In genomic region chr4:142378452-142378851, GRCm38 (mm10) we compare ENCODE assay signal across 21 mouse cellular contexts.
DNase-seq lines count a peak whose midpoint lies in the region; ATAC-seq and TF ChIP-seq lines count a peak whose summit lies in the region.
"Had no signal": no experiment of that assay in that cellular context is flagged by ENCODE, and none has a peak within 500 bp of the region (broad histone marks: within the 10 kb centered on the region; RNA-seq: fewer than 3 reads in every experiment).

No protein-coding gene starts in this region.

- H3K4me1 ChIP-seq in midbrain, embryonic 13.5 days (replicated peaks) = peaks cover 18% of the 10 kb centered on the region
- H3K4me1 ChIP-seq in neural tube, embryonic 14.5 days (ENCODE audit: control insufficient read depth, insufficient read depth, low read length) = peaks cover 13% of the 10 kb centered on the region; the same call in 1 of the 2 replicates
- H3K4me1 ChIP-seq: heart, embryonic 13.5 days had no signal

- H3K36me3 ChIP-seq in midbrain, embryonic 13.5 days = no peaks in the 10 kb centered on the region
- no peaks in the 10 kb centered on the region for H3K36me3 ChIP-seq in neural tube, embryonic 14.5 days (ENCODE audit: control insufficient read depth, insufficient read depth, low read length)
- H3K36me3 ChIP-seq: embryonic facial prominence, embryonic 13.5 days; forebrain, embryonic 10.5 days; heart, embryonic 13.5 days; limb, embryonic 10.5 days had no signal

- peak; percentile 43 for ATAC-seq in midbrain, embryonic 13.5 days
- no peak for ATAC-seq in neural tube, embryonic 14.5 days (ENCODE audit: low read depth)

- TF ChIP-seq CTCF in brain, embryonic 14.5 days (IDR thresholded peaks at IDR 0.05; ENCODE audit: borderline replicate concordance, extremely low read depth, insufficient read depth, insufficient read length) = no peak

- H3K4me2 ChIP-seq in midbrain, embryonic 13.5 days (replicated peaks) = peak overlapping the region; percentile 25; the same call in 1 of the 2 replicates
- no peak overlapping the region for H3K4me2 ChIP-seq in neural tube, embryonic 14.5 days (ENCODE audit: low read depth, low read length)
- H3K4me2 ChIP-seq: embryonic facial prominence, embryonic 13.5 days; heart, embryonic 13.5 days; liver, embryonic 11.5 days had no signal

- no peak for TF ChIP-seq POLR2A in brain, embryonic 14.5 days (IDR thresholded peaks at IDR 0.05; ENCODE audit: borderline replicate concordance, extremely low read depth, insufficient read depth, insufficient read length, poor library complexity, severe bottlenecking)

- no peaks in the 10 kb centered on the region for H3K9me3 ChIP-seq in midbrain, embryonic 13.5 days
- no peaks in the 10 kb centered on the region for H3K9me3 ChIP-seq in neural tube, embryonic 14.5 days (ENCODE audit: control insufficient read depth, low read length)
- H3K9me3 ChIP-seq: embryonic facial prominence, embryonic 13.5 days; forebrain, embryonic 10.5 days; heart, embryonic 13.5 days; limb, embryonic 10.5 days had no signal

- no peak overlapping the region for H3K4me3 ChIP-seq in midbrain, embryonic 13.5 days (replicated peaks)
- no peak overlapping the region for H3K4me3 ChIP-seq in neural tube, embryonic 14.5 days (ENCODE audit: low read depth, low read length)
- H3K4me3 ChIP-seq: embryonic facial prominence, embryonic 13.5 days; forebrain, embryonic 10.5 days; heart, embryonic 13.5 days; limb, embryonic 10.5 days had no signal

- DNase-seq in embryo, embryonic 10.5 days (ENCODE audit: low spot score) = peak; percentile 19
- no peak for DNase-seq in embryo, embryonic 10 days (ENCODE audit: low spot score)
- DNase-seq in brain, embryonic 14.5 days (ENCODE audit: low read depth) = peak; percentile 59
- no peak for DNase-seq in adrenal gland, adult 2 months
- DNase-seq in thymus, postnatal 10 days (ENCODE audit: low spot score in 2 of 2) = no peak
- no peak for DNase-seq in heart, adult 11 months
- DNase-seq: cerebellum, adult 11-12 months; cerebellum, postnatal 25 days; heart, postnatal 36 days; kidney, adult 11 months; kidney, postnatal 10 days; lung, adult 2 months; lung, postnatal 36 days; thymus, adult 18-20 months had no signal

- no peaks in the 10 kb centered on the region for H3K27me3 ChIP-seq in midbrain, embryonic 13.5 days
- H3K27me3 ChIP-seq in neural tube, embryonic 14.5 days (ENCODE audit: control insufficient read depth, insufficient read depth, low read length) = no peaks in the 10 kb centered on the region
- H3K27me3 ChIP-seq: embryonic facial prominence, embryonic 13.5 days had no signal

- WGBS in midbrain, embryonic 13.5 days = 5% methylated on average over 9 of the region's 9 CpGs
- 11% methylated on average over 9 of the region's 9 CpGs for WGBS in neural tube, embryonic 14.5 days

- peak overlapping the region; percentile 51 for H3K27ac ChIP-seq in midbrain, embryonic 13.5 days
- 0 out of 2 replicates have a peak overlapping the region, but pooled peaks have one; percentile 16 for H3K27ac ChIP-seq in neural tube, embryonic 14.5 days (ENCODE audit: low read depth, low read length)
- H3K27ac ChIP-seq: embryonic facial prominence, embryonic 13.5 days; forebrain, embryonic 10.5 days; heart, embryonic 13.5 days; limb, embryonic 10.5 days had no signal

- H3K9ac ChIP-seq in midbrain, embryonic 13.5 days (replicated peaks) = 0 out of 2 replicates have a peak overlapping the region, but pooled peaks have one; percentile 0
- H3K9ac ChIP-seq in neural tube, embryonic 14.5 days (replicated peaks; ENCODE audit: low read depth, low read length) = no peak overlapping the region
- H3K9ac ChIP-seq: embryonic facial prominence, embryonic 13.5 days; heart, embryonic 13.5 days had no signal

Comparison
In these comparisons a context has a peak if more than half of its experiments do, and no peak if none do; other contexts are left out.
1. DNase-seq: peak in embryo, embryonic 10.5 days (single experiment) and brain, embryonic 14.5 days (single experiment); none in embryo, embryonic 10 days (single experiment), adrenal gland, adult 2 months (single experiment), thymus, postnatal 10 days (0 of 2) and heart, adult 11 months (single experiment).